Mouse (Mus musculus) embryonic facial prominence, embryonic 14.5 days (tissue): Measurements from ENCODE around the gene Mast2. TPM values are rescaled to one million over a fixed set of nuclear protein-coding genes. Genes with fewer than 3 reads are reported as not detected.

Experiments
- ATAC-seq: fragments of 200-750 bp; cut with Nextera tagmentation; 2 replicates; pipeline ENCODE4 v1.8.0; 2017; ENCODE audit warnings: low read depth, moderate number of reproducible peaks, moderate TSS enrichment
- DNase-seq: peaks from one replicate; pipeline ENCODE4 v3.0.0-alpha.2; 2015; ENCODE audit warnings: low spot score
- H3K27ac ChIP-seq: fragments of 300-500 bp; sonication (generic); replicated peaks from 2 replicates; pipeline ENCODE4 v1.5.1; 2014; ENCODE audit warnings: low read depth, mild to moderate bottlenecking, low read length, moderate library complexity
- H3K27me3 ChIP-seq: fragments of 300-500 bp; sonication (generic); replicated peaks from 2 replicates; pipeline ENCODE4 v1.6.1; 2014; ENCODE audit warnings: low read length; ENCODE audit not compliant: control insufficient read depth, insufficient read depth
- H3K36me3 ChIP-seq: fragments of 300-500 bp; sonication (generic); 2 replicates; pipeline ENCODE4 v1.6.1; 2014; ENCODE audit warnings: low read length, mixed read lengths; ENCODE audit not compliant: control insufficient read depth, insufficient read depth
- H3K4me1 ChIP-seq: fragments of 300-500 bp; sonication (generic); 2 replicates; pipeline ENCODE4 v1.6.1; 2014; ENCODE audit warnings: antibody characterized with exemption, low read length; ENCODE audit not compliant: control insufficient read depth, insufficient read depth
- H3K4me2 ChIP-seq: fragments of 300-500 bp; sonication (generic); 2 replicates; pipeline ENCODE4 v1.6.1; 2014; ENCODE audit warnings: low read depth, mild to moderate bottlenecking, low read length, moderate library complexity, mixed read lengths
- H3K4me3 ChIP-seq: fragments of 300-500 bp; sonication (generic); 2 replicates; pipeline ENCODE4 v1.5.1; 2014; ENCODE audit warnings: low read depth, mild to moderate bottlenecking, low read length
- H3K9ac ChIP-seq: fragments of 300-500 bp; sonication (generic); 2 replicates; pipeline ENCODE4 v1.6.1; 2014; ENCODE audit warnings: low read depth, mild to moderate bottlenecking, low read length, moderate library complexity, mixed read lengths
- H3K9me3 ChIP-seq: fragments of 300-500 bp; sonication (generic); 2 replicates; pipeline ENCODE4 v1.6.1; 2016; ENCODE audit warnings: low read length; ENCODE audit not compliant: control insufficient read depth
- WGBS: fragments of 180-500 bp; shearing (Covaris S2); extraction: QIAGEN DNeasy Blood & Tissue Kit; methylation state at CpG from one replicate; pipeline ENCODE4 v1.1.7; 2014; 5-methylcytosine and 5-hydroxymethylcytosine counted together
- polyA plus RNA-seq: library from polyadenylated mRNA; unstranded; fragments of >200 nt; fragmentation: Nextera tagmentation; extraction: Ambion mirVana; gene quantifications from 2 replicates; pipeline ENCODE4 v1.2.1, GENCODE M21; 2014

Mast2 gene
- polyA plus RNA-seq, 1 experiment from 2014 or later: 27.0 TPM

- ATAC-seq (peak; percentile 79), DNase-seq (peak; percentile 82)
- Histone ChIP-seq H3K27me3 (no peaks in the 10 kb centered on the region), H3K9me3 (no peaks in the 10 kb centered on the region), H3K4me3 (no peak overlapping the region), H3K4me2 (no peak overlapping the region), H3K27ac (no peak overlapping the region), H3K36me3 (no peaks in the 10 kb centered on the region), H3K4me1 (no peaks in the 10 kb centered on the region), H3K9ac (0 out of 2 replicates have a peak overlapping the region, but pooled peaks have one; percentile 20)
- whole genome bisulfite sequencing: 20% methylated on average over 2 of the region's 2 CpGs
Observed at GRCm38 (mm10) chr4:116483476-116483875, 19.5 kb upstream of the Mast2 start.

GRCm38 (mm10) chr4:116481322-116481721, 17.3 kb upstream of the Mast2 start:
- Histone ChIP-seq H3K9ac (no peak overlapping the region), H3K4me2 (no peak overlapping the region), H3K4me3 (no peak overlapping the region), H3K36me3 (no peaks in the 10 kb centered on the region), H3K27me3 (no peaks in the 10 kb centered on the region), H3K9me3 (no peaks in the 10 kb centered on the region), H3K27ac (no peak overlapping the region), H3K4me1 (no peaks in the 10 kb centered on the region)
- 68% methylated on average over 2 of the region's 2 CpGs for WGBS
- DNase-seq (no peak), ATAC-seq (no peak)

GRCm38 (mm10) chr4:116463231-116464125, 505 bp downstream of the Mast2 start:
- WGBS: 2% methylated on average over 40 of the region's 74 CpGs
- H3K27ac ChIP-seq: peak overlapping the region; percentile 81
- peak overlapping the region; percentile 94 for H3K9ac ChIP-seq
- H3K9me3 ChIP-seq: 0 out of 2 replicates have a peak, but pooled peaks cover 4% of the 10 kb centered on the region
- no peaks in the 10 kb centered on the region for H3K27me3 ChIP-seq
- H3K36me3 ChIP-seq: no peaks in the 10 kb centered on the region
- H3K4me1 ChIP-seq: 0 out of 2 replicates have a peak, but pooled peaks cover 10% of the 10 kb centered on the region
- ATAC-seq (peak; percentile 60), DNase-seq (peak; percentile 60)
- peak overlapping the region; percentile 94 for H3K4me3 ChIP-seq
- H3K4me2 ChIP-seq: peak overlapping the region; percentile 65

GRCm38 (mm10) chr4:116461943-116462342, 2.0 kb downstream of the Mast2 start:
- 95% methylated on average over 3 of the region's 3 CpGs for WGBS
- H3K27me3 ChIP-seq: no peaks in the 10 kb centered on the region
- ATAC-seq: no peak
- H3K9ac ChIP-seq: no peak overlapping the region
- no peak overlapping the region for H3K27ac ChIP-seq
- no peak overlapping the region for H3K4me2 ChIP-seq
- H3K4me1 ChIP-seq: 0 out of 2 replicates have a peak, but pooled peaks cover 10% of the 10 kb centered on the region
- no peaks in the 10 kb centered on the region for H3K9me3 ChIP-seq
- no peak overlapping the region for H3K4me3 ChIP-seq
- no peaks in the 10 kb centered on the region for H3K36me3 ChIP-seq
- no peak for DNase-seq

GRCm38 (mm10) chr4:116451553-116451952, 12.4 kb downstream of the Mast2 start:
- Histone ChIP-seq H3K4me3 (no peak overlapping the region), H3K36me3 (no peaks in the 10 kb centered on the region), H3K27me3 (no peaks in the 10 kb centered on the region), H3K27ac (no peak overlapping the region), H3K4me1 (no peaks in the 10 kb centered on the region), H3K9ac (no peak overlapping the region), H3K9me3 (no peaks in the 10 kb centered on the region), H3K4me2 (no peak overlapping the region)
- ATAC-seq (no peak), DNase-seq (no peak)

GRCm38 (mm10) chr4:116449951-116450350, 14.0 kb downstream of the Mast2 start:
- Histone ChIP-seq H3K36me3 (no peaks in the 10 kb centered on the region), H3K9ac (no peak overlapping the region), H3K4me3 (no peak overlapping the region), H3K4me1 (no peaks in the 10 kb centered on the region), H3K4me2 (no peak overlapping the region), H3K27ac (no peak overlapping the region), H3K27me3 (no peaks in the 10 kb centered on the region), H3K9me3 (no peaks in the 10 kb centered on the region)
- ATAC-seq (no peak), DNase-seq (no peak)

- H3K4me2 ChIP-seq: no peak overlapping the region
- no peaks in the 10 kb centered on the region for H3K27me3 ChIP-seq
- DNase-seq (peak; percentile 34), ATAC-seq (no peak)
- H3K9ac ChIP-seq: no peak overlapping the region
- no peaks in the 10 kb centered on the region for H3K9me3 ChIP-seq
- H3K27ac ChIP-seq: no peak overlapping the region
- 61% methylated on average over 8 of the region's 8 CpGs for WGBS
- H3K4me1 ChIP-seq: no peaks in the 10 kb centered on the region
- no peaks in the 10 kb centered on the region for H3K36me3 ChIP-seq
- no peak overlapping the region for H3K4me3 ChIP-seq
Observed at GRCm38 (mm10) chr4:116448673-116449072, 15.3 kb downstream of the Mast2 start.

GRCm38 (mm10) chr4:116439383-116439782, 24.6 kb downstream of the Mast2 start:
- no peak overlapping the region for H3K9ac ChIP-seq
- no peaks in the 10 kb centered on the region for H3K27me3 ChIP-seq
- peaks cover 9% of the 10 kb centered on the region for H3K36me3 ChIP-seq
- H3K4me2 ChIP-seq: no peak overlapping the region
- no peaks in the 10 kb centered on the region for H3K9me3 ChIP-seq
- H3K4me3 ChIP-seq: no peak overlapping the region
- WGBS: 94% methylated on average over 1 of the region's 1 CpGs
- no peak for DNase-seq
- no peak for ATAC-seq
- H3K27ac ChIP-seq: no peak overlapping the region
- H3K4me1 ChIP-seq: no peaks in the 10 kb centered on the region

GRCm38 (mm10) chr4:116438561-116438960, 25.4 kb downstream of the Mast2 start:
- H3K4me3 ChIP-seq: no peak overlapping the region
- no peaks in the 10 kb centered on the region for H3K27me3 ChIP-seq
- DNase-seq (no peak), ATAC-seq (no peak)
- H3K9me3 ChIP-seq: no peaks in the 10 kb centered on the region
- H3K9ac ChIP-seq: no peak overlapping the region
- H3K27ac ChIP-seq: no peak overlapping the region
- H3K4me1 ChIP-seq: no peaks in the 10 kb centered on the region
- no peak overlapping the region for H3K4me2 ChIP-seq
- H3K36me3 ChIP-seq: peaks cover 17% of the 10 kb centered on the region
